Mouse (Mus musculus): ENCODE measurements at regions not wholly inside any gene's neighbourhood (a gene's known extent, or its start where the extent isn't known, plus 50 kb on each side); places are given as distances from the start of the nearest gene placed in this dataset.

GRCm38 (mm10) chr7:70016611-70017010, 349.9 kb downstream of the Nr2f2 start:
- no peak for TF ChIP-seq POLR2A (IDR thresholded peaks at IDR 0.05; ENCODE audit: extremely low read depth, insufficient read depth, low read length)
- no peak for TF ChIP-seq CTCF (IDR thresholded peaks at IDR 0.05; ENCODE audit: low read depth, low read length)

All from liver, adult 2 months (tissue).